Mouse (Mus musculus) spleen, adult 2 months (tissue): ENCODE results near the gene Fbxl17. TPM values are rescaled to one million over a fixed set of nuclear protein-coding genes. Genes with fewer than 3 reads are reported as not detected.

ENCODE experiments used
- DNase-seq, 2 experiments: peaks; one replicate each; pipeline versions ENCODE4 v3.0.0 to v3.0.0-alpha.2; 2012 to 2021; ENCODE audit warnings: low spot score in 2 of 2, low read depth in 1 of 2
- H3K27ac ChIP-seq: fragments of 200-500 bp; 2 replicates; pipeline ENCODE4 v1.5.1; 2012; ENCODE audit warnings: low read length, inconsistent platforms; ENCODE audit not compliant: insufficient read depth
- H3K27me3 ChIP-seq: fragments of 200-500 bp; 2 replicates; pipeline ENCODE4 v1.6.1; 2012; ENCODE audit warnings: mild to moderate bottlenecking, moderate library complexity, low read length, inconsistent platforms; ENCODE audit not compliant: control insufficient read depth, insufficient read depth
- H3K36me3 ChIP-seq: fragments of 200-500 bp; 2 replicates; pipeline ENCODE4 v1.6.1; 2012; ENCODE audit warnings: mild to moderate bottlenecking, low read length, inconsistent platforms; ENCODE audit not compliant: control insufficient read depth, insufficient read depth
- H3K4me1 ChIP-seq: fragments of 200-500 bp; 2 replicates; pipeline ENCODE4 v1.6.1; 2011; ENCODE audit warnings: inconsistent platforms; ENCODE audit not compliant: control insufficient read depth, insufficient read depth, insufficient read length
- H3K4me3 ChIP-seq: fragments of 200-500 bp; 2 replicates; pipeline ENCODE4 v1.5.1; 2011; ENCODE audit warnings: mild to moderate bottlenecking, inconsistent platforms; ENCODE audit not compliant: insufficient read depth, insufficient read length; ENCODE audit errors: extremely low read depth
- CTCF ChIP-seq: fragments of 200-500 bp; IDR thresholded peaks from 2 replicates; pipeline ENCODE4 v1.5.1; 2011; ENCODE audit warnings: mild to moderate bottlenecking, inconsistent platforms; ENCODE audit not compliant: insufficient read depth, insufficient read length, insufficient replicate concordance; ENCODE audit errors: extremely low read depth
- POLR2A ChIP-seq: fragments of 200-500 bp; IDR thresholded peaks from 2 replicates; pipeline ENCODE4 v1.6.1; 2011; ENCODE audit warnings: low read depth, low read length, inconsistent platforms
- WGBS: fragments of 180-500 bp; shearing (Covaris S2); methylation state at CpG from one replicate; pipeline ENCODE4 v1.1.7; 2018; 5-methylcytosine and 5-hydroxymethylcytosine counted together
- polyA plus RNA-seq: library from polyadenylated mRNA; depleted of rRNA; stranded (reverse); fragments of >200 nt; gene quantifications from 2 replicates; pipeline ENCODE4 v1.2.3, GENCODE M21; 2012

The Fbxl17 gene
- polyA plus RNA-seq, 1 experiment: 4.7 TPM

DNA sequence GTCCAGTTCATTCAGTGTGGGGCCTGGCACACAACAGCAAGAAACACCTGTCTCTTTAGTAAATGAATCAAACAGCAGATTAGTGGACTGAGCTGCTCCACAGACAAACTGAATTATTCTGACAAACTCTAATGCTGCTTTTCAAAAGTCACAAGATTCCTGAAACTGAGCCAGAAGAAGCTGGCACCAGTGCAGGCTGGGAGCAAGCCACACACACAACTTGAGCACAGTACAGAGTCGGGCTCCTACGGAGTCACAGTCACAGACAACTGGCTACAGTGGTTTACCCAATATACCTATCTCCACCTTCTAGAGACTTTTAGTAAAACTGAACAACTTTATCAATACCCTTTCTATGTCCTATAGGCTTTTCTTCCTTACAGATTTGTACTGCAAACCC is 94.8 kb downstream of the Fbxl17 start:
- no peak for DNase-seq
- Histone ChIP-seq H3K4me3 (no peak overlapping the region), H3K4me1 (peaks cover 9% of the 10 kb centered on the region), H3K27ac (no peak overlapping the region), H3K36me3 (no peaks in the 10 kb centered on the region), H3K27me3 (no peaks in the 10 kb centered on the region)
- no peak for TF ChIP-seq CTCF
- no peak for TF ChIP-seq POLR2A
- WGBS: 75% methylated on average over 2 of the region's 2 CpGs

DNA sequence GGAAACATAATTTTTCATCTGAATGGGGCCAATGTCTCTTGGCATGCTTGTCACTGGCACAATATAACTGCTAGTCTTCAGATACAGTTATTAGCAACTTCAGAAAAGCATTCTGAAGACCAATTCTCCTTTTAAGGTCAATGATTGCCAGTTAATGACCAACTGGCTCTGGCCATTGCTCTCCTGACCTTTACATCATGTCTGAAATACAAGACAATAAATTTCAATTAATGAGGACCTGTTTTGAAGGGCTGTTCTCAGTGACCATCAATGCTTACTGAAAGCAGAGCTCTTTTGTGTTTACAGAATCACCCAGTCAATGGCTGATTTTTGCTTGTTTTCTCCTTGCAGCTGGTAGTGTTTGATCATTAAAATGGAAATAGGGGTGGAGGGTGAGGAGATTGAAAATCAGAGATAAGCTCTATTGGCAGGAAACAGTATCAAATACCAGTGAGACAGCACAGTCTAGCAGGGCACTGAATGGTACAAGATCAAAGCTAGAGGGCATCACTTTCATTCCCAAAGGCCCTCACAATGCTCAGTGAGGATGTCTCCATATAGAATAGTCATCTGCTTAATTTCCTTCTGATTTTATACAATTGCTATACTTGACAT is 95.9 kb downstream of the Fbxl17 start:
- TF ChIP-seq CTCF (no peak), POLR2A (no peak)
- H3K27ac ChIP-seq: no peak overlapping the region
- H3K27me3 ChIP-seq: no peaks in the 10 kb centered on the region
- peaks cover 9% of the 10 kb centered on the region for H3K4me1 ChIP-seq
- H3K4me3 ChIP-seq: no peak overlapping the region
- no peaks in the 10 kb centered on the region for H3K36me3 ChIP-seq
- no peak for DNase-seq

DNA sequence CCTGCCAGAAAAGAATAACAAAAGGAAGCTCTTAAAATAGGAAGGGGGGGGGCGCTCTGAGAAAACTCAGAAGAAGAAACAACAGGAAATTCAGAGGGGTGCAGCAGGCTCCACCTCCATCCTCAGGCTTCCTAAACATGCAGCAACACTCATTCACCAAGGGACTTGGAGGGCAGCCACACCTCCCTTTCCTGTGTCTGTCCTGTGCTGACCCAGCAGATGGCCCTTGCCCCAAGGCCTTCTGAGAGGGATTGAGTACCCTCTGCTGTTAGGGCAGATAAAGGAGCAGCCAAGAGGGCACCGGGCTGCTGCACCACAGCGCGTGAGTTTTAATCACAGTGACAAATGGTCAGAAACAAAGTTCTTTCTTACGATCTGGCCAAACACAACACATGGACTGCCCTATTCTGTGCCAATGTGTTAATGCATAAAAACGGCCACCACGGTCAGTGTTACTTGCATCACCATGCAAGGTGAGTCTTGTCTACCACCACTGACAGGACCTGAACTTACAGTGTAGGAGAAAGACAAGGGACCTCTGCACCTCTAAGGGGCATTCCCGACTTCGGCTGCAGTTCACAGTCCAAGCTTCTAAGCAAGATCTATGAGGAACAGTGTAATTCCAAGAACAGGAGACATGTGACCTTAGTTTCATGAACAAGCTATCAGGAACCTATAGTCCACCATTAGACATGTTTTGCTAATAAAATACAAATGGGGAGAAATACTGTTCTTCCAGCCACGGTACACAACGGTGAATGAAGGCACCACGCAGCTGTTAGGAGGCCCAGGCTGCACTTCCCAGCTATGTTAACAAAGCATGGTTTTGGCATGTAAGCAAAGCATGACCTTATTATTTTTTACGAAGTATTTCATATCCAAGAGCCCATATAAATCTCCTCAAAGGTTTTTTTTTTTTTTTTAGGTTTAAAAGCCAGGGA is 96.8 kb downstream of the Fbxl17 start:
- Histone ChIP-seq H3K27ac (peak overlapping the region; percentile 35), H3K4me3 (no peak overlapping the region), H3K27me3 (no peaks in the 10 kb centered on the region), H3K36me3 (no peaks in the 10 kb centered on the region), H3K4me1 (peaks cover 9% of the 10 kb centered on the region)
- TF ChIP-seq CTCF: no peak
- TF ChIP-seq POLR2A: no peak
- DNase-seq: peak in 1 of 2 experiments; percentile 7
- WGBS: 81% methylated on average over 13 of the region's 13 CpGs

DNA sequence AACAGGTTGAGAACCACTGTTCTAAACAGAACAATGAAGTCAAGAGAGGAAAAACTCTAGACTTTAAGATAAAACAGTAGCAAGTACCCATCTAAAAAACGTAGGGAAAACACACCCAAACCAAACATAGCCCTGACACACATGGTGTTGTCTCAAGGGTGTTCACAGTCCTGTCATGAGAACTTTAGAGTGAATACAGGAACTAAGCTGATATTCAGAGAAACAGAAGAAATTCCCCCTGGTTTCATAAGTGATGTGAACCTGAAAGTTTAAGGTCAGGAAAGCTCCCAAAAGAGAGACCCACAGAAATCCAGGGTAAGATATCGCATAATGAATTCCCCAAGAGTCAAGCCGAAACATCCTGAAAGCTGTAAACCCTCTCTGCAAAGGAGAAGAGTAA is 97.6 kb downstream of the Fbxl17 start:
- peak overlapping the region; percentile 28; the same call in 1 of the 2 replicates for H3K27ac ChIP-seq
- WGBS: 53% methylated on average over 3 of the region's 3 CpGs
- no peak for TF ChIP-seq CTCF
- no peak for TF ChIP-seq POLR2A
- no peaks in the 10 kb centered on the region for H3K27me3 ChIP-seq
- no peaks in the 10 kb centered on the region for H3K36me3 ChIP-seq
- no peak for DNase-seq
- H3K4me3 ChIP-seq: no peak overlapping the region
- H3K4me1 ChIP-seq: peaks cover 9% of the 10 kb centered on the region

DNA sequence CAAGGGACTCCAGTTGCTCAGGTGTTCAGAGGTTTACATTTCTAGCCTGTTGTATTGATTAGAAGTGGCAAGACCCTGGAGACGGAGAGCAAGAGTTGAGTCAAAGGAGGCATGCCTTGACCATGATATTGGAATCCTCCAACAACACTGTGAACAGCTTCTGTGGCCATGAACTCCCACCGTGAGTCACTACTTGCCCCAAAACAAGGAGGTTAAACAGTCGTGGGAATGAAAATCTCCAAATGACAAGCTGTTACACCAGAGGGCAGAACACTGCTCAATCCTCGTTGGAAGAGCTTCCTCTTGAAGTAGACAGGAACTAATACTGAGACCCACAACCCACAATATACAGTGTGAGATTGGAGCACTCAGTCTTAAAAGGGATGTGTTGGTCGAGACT is 99.2 kb downstream of the Fbxl17 start:
- 72% methylated on average over 5 of the region's 5 CpGs for WGBS
- no peaks in the 10 kb centered on the region for H3K27me3 ChIP-seq
- H3K4me3 ChIP-seq: no peak overlapping the region
- no peaks in the 10 kb centered on the region for H3K36me3 ChIP-seq
- no peak for DNase-seq
- TF ChIP-seq POLR2A: no peak
- no peak for TF ChIP-seq CTCF
- H3K27ac ChIP-seq: no peak overlapping the region
- peaks cover 9% of the 10 kb centered on the region for H3K4me1 ChIP-seq

DNA sequence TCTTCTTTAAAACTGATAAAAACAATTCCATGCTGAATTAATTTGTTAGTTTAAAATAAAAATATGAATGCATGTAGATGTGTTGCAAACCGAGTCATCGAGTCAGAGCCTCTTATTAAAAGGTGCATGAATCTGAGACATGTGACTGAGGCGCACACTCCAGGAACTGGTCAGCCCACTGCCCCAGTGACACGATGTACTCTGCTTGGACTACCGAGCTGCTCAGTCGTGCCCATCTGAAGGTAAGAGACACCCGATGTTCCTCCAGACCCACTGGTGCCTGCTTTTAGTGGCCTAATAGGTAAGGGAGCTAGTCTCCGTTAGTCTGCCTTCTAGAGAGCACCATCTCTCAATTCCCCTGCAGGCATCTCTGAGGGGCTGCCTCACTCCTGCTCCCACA is 100.0 kb downstream of the Fbxl17 start:
- H3K4me3 ChIP-seq: no peak overlapping the region
- H3K27me3 ChIP-seq: no peaks in the 10 kb centered on the region
- peaks cover 9% of the 10 kb centered on the region for H3K4me1 ChIP-seq
- TF ChIP-seq POLR2A: no peak
- no peak for TF ChIP-seq CTCF
- no peak overlapping the region for H3K27ac ChIP-seq
- no peak for DNase-seq
- WGBS: 95% methylated on average over 8 of the region's 8 CpGs
- H3K36me3 ChIP-seq: no peaks in the 10 kb centered on the region

DNA sequence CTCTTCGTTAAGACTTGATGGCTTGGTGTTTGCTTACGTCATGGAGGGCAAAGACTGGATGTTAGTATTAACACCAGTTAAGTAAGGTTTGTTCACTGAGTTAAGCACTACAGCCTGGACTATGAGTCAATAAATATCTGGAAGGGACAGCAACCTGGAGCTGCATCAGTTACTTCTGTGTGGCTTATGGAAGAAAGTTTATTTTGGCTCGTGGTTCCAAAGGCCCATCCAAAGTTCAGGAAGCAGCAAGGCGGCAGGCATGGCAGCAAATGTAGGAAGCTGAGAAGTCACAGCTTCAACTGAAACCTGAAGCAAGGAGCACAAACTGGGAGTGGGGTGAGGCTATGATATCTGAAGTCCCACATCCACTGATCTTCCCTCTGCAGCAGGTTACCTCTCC is 108.3 kb downstream of the Fbxl17 start:
- Histone ChIP-seq H3K27me3 (no peaks in the 10 kb centered on the region), H3K4me3 (no peak overlapping the region), H3K27ac (no peak overlapping the region), H3K4me1 (no peaks in the 10 kb centered on the region), H3K36me3 (no peaks in the 10 kb centered on the region)
- DNase-seq: no peak
- TF ChIP-seq POLR2A: no peak
- no peak for TF ChIP-seq CTCF
- WGBS: 91% methylated on average over 4 of the region's 4 CpGs
